11 mouse cellular contexts compared by ENCODE assay signal in the genomic region with DNA sequence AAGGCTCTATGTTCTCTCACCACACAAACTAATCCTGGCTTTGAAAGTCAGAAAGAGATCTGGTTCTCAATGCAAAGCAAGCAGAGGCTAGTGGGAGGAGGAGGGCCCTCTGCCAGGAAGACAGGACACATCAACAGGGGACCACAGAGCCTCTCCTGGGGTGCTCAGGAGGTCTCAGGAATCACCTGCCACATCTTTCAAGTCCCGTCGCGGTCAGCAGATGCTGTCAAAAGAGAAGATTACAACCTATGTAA. TPM values are rescaled to one million over a fixed set of nuclear protein-coding genes. Genes with fewer than 3 reads are reported as not detected.
DNase-seq lines count a peak whose midpoint lies in the region; ATAC-seq and TF ChIP-seq lines count a peak whose summit lies in the region.
"Had no signal": no experiment of that assay in that cellular context is flagged by ENCODE, and none has a peak within 500 bp of the region (broad histone marks: within the 10 kb centered on the region; RNA-seq: fewer than 3 reads in every experiment).

No protein-coding gene starts in this region.

- DNase-seq in heart, adult 2 months = no peak
- DNase-seq in hindbrain, embryonic 10.5 days (ENCODE audit: low spot score) = no peak
- DNase-seq in cerebellum, adult 11 months = no peak
- no peak for DNase-seq in layer of hippocampus, postnatal 36 days
- no peak for DNase-seq in urinary bladder, postnatal 10 days (ENCODE audit: low spot score)
- DNase-seq: cerebellum, postnatal 36 days; kidney, postnatal 10 days had no signal

- no peaks in the 10 kb centered on the region for H3K79me2 ChIP-seq in heart, adult 2 months (replicated peaks; ENCODE audit: control insufficient read depth, insufficient read depth, low read length)

- WGBS in heart, embryonic 11.5 days (ENCODE audit: insufficient replicate concordance) = 3% methylated on average over 3 of the region's 3 CpGs
- WGBS in heart, adult 2 months = 31% methylated on average over 3 of the region's 3 CpGs
- 10% methylated on average over 3 of the region's 3 CpGs for WGBS in hindbrain, embryonic 10.5 days
- 17% methylated on average over 3 of the region's 3 CpGs for WGBS in liver, embryonic 16.5 days (ENCODE audit: insufficient replicate concordance)

- peak overlapping the region; percentile 49; the same call in 1 of the 2 replicates for H3K9ac ChIP-seq in heart, embryonic 11.5 days (ENCODE audit: low read depth, low read length)
- no peak overlapping the region for H3K9ac ChIP-seq in heart, adult 2 months (ENCODE audit: low read depth, low read length)
- H3K9ac ChIP-seq in liver, embryonic 16.5 days (ENCODE audit: low read depth, low read length) = no peak overlapping the region

- peak overlapping the region; percentile 22; the same call in 1 of the 2 replicates for H3K4me3 ChIP-seq in heart, embryonic 11.5 days (ENCODE audit: low read depth, low read length)
- no peak overlapping the region for H3K4me3 ChIP-seq in heart, adult 2 months
- H3K4me3 ChIP-seq in hindbrain, embryonic 10.5 days = peak overlapping the region; percentile 36
- H3K4me3 ChIP-seq in liver, embryonic 16.5 days (ENCODE audit: low read depth, low read length) = no peak overlapping the region
- H3K4me3 ChIP-seq: megakaryocyte, embryonic 14.5 days had no signal

- no peak for TF ChIP-seq CTCF in heart, adult 2 months (IDR thresholded peaks at IDR 0.05)

- TF ChIP-seq EP300 in heart, adult 2 months (IDR thresholded peaks at IDR 0.05; ENCODE audit: insufficient read depth, low read depth, low read length) = no peak

- TF ChIP-seq POLR2A in heart, adult 2 months (IDR thresholded peaks at IDR 0.05; ENCODE audit: insufficient read depth, low read depth, low read length) = no peak

- peak overlapping the region; percentile 57 for H3K4me2 ChIP-seq in heart, embryonic 11.5 days
- H3K4me2 ChIP-seq in liver, embryonic 16.5 days (ENCODE audit: low read depth, low read length) = 0 out of 2 replicates have a peak overlapping the region, but pooled peaks have one; percentile 36

- no peak for ATAC-seq in heart, embryonic 11.5 days (replicated peaks; ENCODE audit: insufficient number of reproducible peaks, low FRiP score, low TSS enrichment)
- ATAC-seq in CD4-positive, CD25-positive, alpha-beta regulatory T cell, adult 4 months = peak; percentile 36
- no peak for ATAC-seq in liver, embryonic 16.5 days (ENCODE audit: low read depth)

- no peaks in the 10 kb centered on the region for H3K36me3 ChIP-seq in heart, embryonic 11.5 days (ENCODE audit: control insufficient read depth, insufficient read depth, low read length)
- H3K36me3 ChIP-seq in heart, adult 2 months (ENCODE audit: control insufficient read depth, insufficient read depth, low read length) = no peaks in the 10 kb centered on the region
- H3K36me3 ChIP-seq in hindbrain, embryonic 10.5 days = no peaks in the 10 kb centered on the region
- H3K36me3 ChIP-seq in liver, embryonic 16.5 days (ENCODE audit: control insufficient read depth, insufficient read depth) = no peaks in the 10 kb centered on the region

- H3K27ac ChIP-seq in heart, embryonic 11.5 days (ENCODE audit: low read depth, low read length) = no peak overlapping the region
- no peak overlapping the region for H3K27ac ChIP-seq in heart, adult 2 months
- peak overlapping the region; percentile 70 for H3K27ac ChIP-seq in hindbrain, embryonic 10.5 days
- H3K27ac ChIP-seq in liver, embryonic 16.5 days (ENCODE audit: low read length) = no peak overlapping the region

- intact Hi-C loops in heart, adult 2 months (cut with DNase I) = no loop called here

- H3K27me3 ChIP-seq in heart, embryonic 11.5 days (ENCODE audit: control insufficient read depth, insufficient read depth, low read length) = no peaks in the 10 kb centered on the region
- H3K27me3 ChIP-seq in heart, adult 2 months (ENCODE audit: control insufficient read depth, insufficient read depth, low read length) = no peaks in the 10 kb centered on the region
- H3K27me3 ChIP-seq in hindbrain, embryonic 10.5 days (ENCODE audit: insufficient read depth, poor library complexity, severe bottlenecking) = no peaks in the 10 kb centered on the region
- no peaks in the 10 kb centered on the region for H3K27me3 ChIP-seq in liver, embryonic 16.5 days (ENCODE audit: control insufficient read depth, insufficient read depth, low read depth, low read length)
- H3K27me3 ChIP-seq: megakaryocyte, embryonic 14.5 days had no signal

- no peaks in the 10 kb centered on the region for H3K9me3 ChIP-seq in heart, embryonic 11.5 days (replicated peaks; ENCODE audit: control insufficient read depth, low read length)
- H3K9me3 ChIP-seq in hindbrain, embryonic 10.5 days = no peaks in the 10 kb centered on the region
- H3K9me3 ChIP-seq in liver, embryonic 16.5 days (replicated peaks; ENCODE audit: control insufficient read depth, low read length) = no peaks in the 10 kb centered on the region

- H3K4me1 ChIP-seq in heart, embryonic 11.5 days (ENCODE audit: control insufficient read depth, insufficient read depth, low read length) = peaks cover 6% of the 10 kb centered on the region
- peaks cover 3% of the 10 kb centered on the region for H3K4me1 ChIP-seq in heart, adult 2 months (ENCODE audit: control insufficient read depth, insufficient read depth, low read length)
- peaks cover 32% of the 10 kb centered on the region for H3K4me1 ChIP-seq in hindbrain, embryonic 10.5 days (replicated peaks)
- peaks cover 30% of the 10 kb centered on the region for H3K4me1 ChIP-seq in liver, embryonic 16.5 days (ENCODE audit: control insufficient read depth, low read depth, low read length)

RNA-seq across cellular contexts. Expression of gene Snx9, which starts 12.6 kb away (rescaled TPM):
- polyA plus RNA-seq in heart, embryonic 11.5 days (2014; fragmentation: Nextera tagmentation; extraction: Ambion mirVana) = 26.5 and 26.9 TPM in 2 replicates
- 10 to 100 TPM; 30.2 to 31.9 TPM for total RNA-seq in heart, adult 2 months (2021)
- polyA plus RNA-seq in heart, adult 2 months (2012; rRNA removed) = 16.7 and 27.0 TPM in 2 replicates
- 1 to 10 TPM; 4.3 to 4.9 TPM for polyA plus RNA-seq in CD4-positive, CD25-positive, alpha-beta regulatory T cell, adult 4 months (2017; shearing (Covaris generic))
- polyA plus RNA-seq in hindbrain, embryonic 10.5 days (2016; fragmentation: Nextera tagmentation; extraction: Ambion mirVana) = 12.7 and 14.5 TPM in 2 replicates
- polyA plus RNA-seq in liver, embryonic 16.5 days (2015; fragmentation: Nextera tagmentation; extraction: Ambion mirVana) = 9.9 and 10.5 TPM in 2 replicates
- total RNA-seq in layer of hippocampus, postnatal 36 days (2021) = 10 to 100 TPM; 13.8 to 14.7 TPM

Comparison
In these comparisons a context has a peak if more than half of its experiments do, and no peak if none do; other contexts are left out.
1. H3K4me3 ChIP-seq: peak in heart, embryonic 11.5 days (single experiment) and hindbrain, embryonic 10.5 days (single experiment); none in heart, adult 2 months (single experiment) and liver, embryonic 16.5 days (single experiment).